Mouse (Mus musculus): Measurements from ENCODE around the gene Btn2a2. TPM values are rescaled to one million over a fixed set of nuclear protein-coding genes. Genes with fewer than 3 reads are reported as not detected.

Gene Btn2a2
- total RNA-seq, 4 experiments from 2014 or later = 0.63 to 1.1 (median 0.99) TPM

DNA sequence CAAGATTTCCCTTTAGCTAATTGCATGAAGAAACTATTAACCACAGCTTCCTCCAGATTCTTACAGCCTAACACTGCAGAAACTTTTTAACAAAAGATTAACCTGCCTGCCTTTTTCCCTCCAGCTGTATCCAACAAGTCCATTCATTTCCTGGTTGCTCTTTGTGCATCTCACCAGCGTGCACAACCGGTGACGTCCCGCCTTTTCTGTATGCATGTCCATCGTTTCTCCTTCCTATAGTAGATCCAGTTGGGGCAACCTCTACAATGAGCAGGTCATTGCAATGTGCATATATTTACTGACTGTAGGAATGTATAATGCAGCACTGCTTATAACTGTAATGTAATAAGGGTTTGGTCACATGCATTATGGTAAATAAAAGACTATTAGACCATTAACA is 35.3 kb upstream of the Btn2a2 start:
- no peak for DNase-seq (ENCODE audit: low spot score in 2 of 2)

DNA sequence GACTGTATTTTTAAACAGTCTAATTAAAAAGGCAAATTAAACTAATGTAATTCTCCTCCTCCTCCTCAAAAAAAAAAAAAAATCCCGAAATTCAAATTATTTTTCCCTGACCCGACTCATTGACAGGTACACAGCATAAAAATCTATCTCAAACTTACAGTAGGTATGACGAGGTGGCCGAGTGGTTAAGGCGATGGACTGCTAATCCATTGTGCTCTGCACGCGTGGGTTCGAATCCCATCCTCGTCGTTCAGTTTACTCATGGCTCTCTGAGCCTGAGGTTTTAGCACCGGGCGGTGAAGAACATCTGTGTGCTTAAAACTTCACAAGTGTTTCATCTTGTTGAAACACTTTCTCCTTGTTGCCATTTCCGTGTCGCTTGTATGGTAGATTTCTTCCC is 33.0 kb upstream of the Btn2a2 start:
- DNase-seq (ENCODE audit: low spot score in 2 of 2) = peak; percentile 58 to 87

DNA sequence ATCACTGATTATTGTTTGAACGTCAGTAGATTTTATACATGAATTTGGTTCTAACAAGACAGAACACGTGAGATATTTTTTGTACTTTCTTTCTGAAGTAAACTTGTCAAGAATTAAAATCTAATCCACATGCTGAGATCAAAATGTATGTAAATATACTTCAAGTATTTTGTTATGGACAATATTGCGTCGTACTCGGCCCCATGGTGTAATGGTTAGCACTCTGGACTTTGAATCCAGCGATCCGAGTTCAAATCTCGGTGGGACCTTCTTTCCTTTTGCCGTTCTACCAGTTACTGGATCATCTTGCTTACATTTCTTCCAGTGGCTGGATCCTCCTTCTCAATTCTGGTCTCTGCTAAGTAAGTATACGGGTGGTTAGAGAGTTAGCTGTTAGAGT is 30.8 kb upstream of the Btn2a2 start:
- DNase-seq (ENCODE audit: low spot score in 2 of 2) = peak; percentile 63 to 86

DNA sequence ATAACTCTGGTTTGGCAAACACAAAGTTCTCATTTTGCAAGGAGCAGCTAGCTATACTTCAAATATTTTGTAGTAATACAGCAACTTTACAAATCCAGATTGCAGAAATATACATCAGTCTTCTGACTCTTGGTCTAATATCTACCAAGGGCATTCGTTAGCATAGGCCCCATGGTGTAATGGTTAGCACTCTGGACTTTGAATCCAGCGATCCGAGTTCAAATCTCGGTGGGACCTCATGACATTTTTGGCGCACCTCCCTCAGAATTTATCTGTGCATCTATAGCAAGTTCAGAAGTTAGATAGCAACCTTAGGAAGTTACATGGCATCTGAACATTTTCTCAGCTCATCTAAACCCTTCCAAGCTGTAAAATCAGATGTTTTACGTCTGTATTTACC is 30.2 kb upstream of the Btn2a2 start:
- DNase-seq (ENCODE audit: low spot score in 2 of 2) = peak; percentile 51 to 81

DNA sequence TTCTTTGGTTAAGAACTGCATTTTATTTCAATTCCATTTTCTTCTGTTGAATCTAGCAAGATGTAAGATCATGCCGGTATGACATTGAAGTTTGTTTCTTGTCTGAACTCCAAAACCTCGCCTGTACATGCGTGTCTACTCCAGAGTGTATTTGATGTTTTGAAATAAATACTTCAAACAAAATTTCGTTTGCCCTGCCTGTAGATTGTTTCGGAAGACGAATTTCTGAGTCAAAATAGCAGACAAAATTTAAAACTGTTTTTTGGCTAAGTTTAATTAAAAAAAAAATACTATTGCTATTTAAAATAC is 29.6 kb upstream of the Btn2a2 start:
- no peak for DNase-seq (ENCODE audit: low spot score in 2 of 2)

DNA sequence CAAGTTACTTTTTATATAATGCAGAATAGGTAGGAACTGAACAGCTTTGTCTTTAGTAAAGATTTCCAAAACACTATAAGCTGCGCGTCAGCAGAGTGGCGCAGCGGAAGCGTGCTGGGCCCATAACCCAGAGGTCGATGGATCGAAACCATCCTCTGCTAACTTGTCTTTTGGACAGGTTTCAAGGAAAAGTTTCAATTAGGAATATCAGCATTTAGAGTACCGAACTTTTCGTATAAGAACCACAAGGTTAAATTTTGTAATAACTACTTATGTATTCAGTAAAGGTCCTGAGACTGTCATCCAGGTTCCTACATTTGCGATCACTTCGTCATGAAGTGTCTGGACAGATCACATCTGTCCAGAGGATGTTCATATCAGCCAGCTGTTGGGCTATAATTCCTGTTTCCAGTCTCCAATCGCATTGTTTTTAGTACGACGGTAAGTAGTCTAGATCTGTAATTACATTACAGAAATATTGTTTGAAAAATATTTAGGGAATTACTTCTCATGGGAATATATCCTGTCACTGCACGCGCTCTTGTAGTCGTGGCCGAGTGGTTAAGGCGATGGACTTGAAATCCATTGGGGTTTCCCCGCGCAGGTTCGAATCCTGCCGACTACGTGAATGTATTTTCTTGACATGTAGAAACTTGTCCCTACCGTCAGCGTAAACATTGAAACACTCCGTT is 29.1 kb upstream of the Btn2a2 start:
- peak; percentile 77 to 98 for DNase-seq (ENCODE audit: low spot score in 2 of 2)

DNA sequence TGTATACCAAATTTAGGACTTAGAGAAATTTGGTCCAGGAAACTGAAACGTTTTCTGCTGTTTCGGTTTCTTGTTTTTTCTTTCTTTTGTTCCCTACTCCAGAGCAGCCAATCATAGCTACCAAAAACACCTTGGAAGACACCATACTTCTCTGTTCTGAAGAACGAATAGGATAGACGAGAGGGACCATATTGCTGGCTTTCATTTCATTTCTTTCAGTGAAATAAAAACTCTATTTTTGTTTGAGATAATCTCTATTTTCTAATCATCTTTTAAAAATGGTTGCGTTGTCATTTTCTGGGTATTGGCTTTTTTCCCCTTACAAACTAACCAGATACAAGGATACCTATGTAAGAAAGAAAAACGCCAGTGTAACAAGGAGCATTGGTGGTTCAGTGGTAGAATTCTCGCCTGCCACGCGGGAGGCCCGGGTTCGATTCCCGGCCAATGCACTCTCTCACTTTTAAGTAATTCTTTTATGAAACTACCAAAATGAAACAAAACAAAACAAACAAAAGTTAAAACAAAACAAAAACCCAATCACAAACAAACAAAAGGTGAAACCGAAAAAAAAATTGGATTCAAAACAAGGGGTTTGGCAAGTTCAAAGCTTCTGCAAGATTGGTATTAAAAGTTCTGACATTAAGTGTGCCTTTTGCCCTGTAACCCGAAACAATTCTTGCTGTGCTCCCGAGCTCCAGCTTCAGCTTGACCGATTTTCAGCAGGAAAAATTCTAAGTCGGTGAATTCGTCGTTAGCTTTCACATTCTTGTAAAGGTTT is 28.4 kb upstream of the Btn2a2 start:
- peak in 1 of 2 experiments; percentile 80 for DNase-seq (ENCODE audit: low spot score in 2 of 2)

DNA sequence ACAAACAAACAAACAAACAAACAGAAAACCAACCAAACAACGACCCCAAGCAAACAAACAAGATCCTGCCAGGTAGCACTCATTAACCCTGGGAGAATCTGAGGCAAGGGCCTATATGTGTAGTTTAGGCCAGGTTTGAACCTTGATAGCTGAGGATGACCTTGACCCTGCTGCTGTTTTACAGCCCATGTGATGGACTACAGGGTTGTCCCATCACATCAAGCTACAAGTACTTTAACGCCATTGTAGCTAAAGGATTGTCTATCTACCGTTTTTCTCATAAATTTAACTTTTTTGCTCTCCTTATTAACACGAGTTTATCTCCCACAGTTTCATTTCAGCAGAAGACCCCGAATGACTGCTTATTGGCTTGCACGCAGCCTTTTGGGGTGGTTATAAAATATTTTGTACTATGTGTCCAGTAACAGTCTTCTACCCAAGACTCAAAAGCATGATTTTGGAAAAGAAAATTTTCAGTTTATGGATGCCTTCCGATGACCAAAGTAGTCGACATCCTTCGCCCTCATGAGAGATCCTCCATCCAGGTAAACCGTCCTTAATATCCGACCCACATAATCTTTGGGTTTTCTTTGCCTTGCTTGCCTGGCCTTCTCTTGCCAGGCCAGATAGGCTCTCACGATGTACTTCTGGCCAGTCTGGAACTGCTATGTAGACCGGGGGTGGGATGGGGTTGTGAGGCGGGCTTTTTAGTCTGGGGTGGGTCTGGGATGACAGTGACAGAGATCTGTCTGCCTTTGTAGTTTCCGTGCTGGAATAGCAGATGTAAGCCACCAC is 27.4 kb upstream of the Btn2a2 start:
- DNase-seq (ENCODE audit: low spot score in 2 of 2) = no peak

DNA sequence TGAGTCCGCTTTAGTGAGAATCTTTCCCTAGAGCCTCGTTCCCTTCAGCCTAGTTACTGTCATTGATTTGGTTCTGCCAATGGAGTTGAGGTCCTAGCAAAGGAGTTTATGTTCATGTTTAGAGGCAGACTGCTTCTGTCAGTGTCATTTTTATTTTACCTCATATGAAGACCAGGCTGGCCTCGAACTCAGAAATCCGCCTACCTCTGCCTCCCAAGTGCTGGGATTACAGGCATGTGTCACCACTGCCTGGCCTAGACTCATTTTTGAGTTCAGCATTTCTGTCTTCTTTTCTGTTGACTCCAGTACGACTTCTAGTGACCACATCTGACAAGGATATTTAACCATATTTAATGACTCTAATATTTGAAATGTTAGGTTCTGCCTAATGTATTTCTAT is 26.6 kb upstream of the Btn2a2 start:
- no peak for DNase-seq (ENCODE audit: low spot score in 2 of 2)

DNA sequence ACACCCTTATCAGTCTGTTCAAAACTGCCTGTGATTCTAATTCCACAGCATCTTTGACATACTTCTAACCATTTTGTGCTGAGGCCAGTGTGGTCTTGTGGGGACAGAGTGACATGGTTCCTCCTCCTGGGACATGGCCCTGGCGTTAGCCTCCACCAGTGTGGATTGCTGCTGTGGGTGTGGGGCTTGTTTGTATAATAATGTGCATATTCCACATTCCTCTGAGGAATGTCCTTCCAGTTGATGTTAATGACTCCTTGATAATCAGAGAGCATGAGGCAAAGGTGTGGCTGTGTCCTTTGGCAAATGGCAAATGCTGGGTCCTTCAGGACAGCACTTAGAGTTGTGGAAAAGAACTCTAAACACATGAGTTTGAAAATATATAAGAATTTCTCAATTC is 24.9 kb upstream of the Btn2a2 start:
- no peak for DNase-seq (ENCODE audit: low spot score in 2 of 2)

DNA sequence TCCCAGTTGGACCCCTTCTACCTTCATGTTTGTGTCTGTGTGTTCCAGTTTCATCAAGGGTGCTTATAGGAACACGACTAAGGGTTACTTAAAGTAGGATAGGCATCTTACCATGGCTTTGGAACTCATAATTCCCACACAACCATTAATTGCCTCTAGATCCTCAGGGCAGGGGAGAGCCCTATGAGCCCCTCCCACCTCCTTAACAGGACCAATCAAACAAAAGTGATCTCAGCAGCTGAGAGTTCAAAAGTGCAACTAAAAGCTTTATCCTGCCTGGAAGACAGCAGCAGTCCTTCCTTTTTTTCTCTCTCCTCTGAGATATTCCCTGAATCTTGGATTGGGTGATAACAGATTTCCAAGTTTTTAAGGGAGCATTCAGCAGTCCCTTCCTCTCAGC is 21.5 kb upstream of the Btn2a2 start:
- no peak for DNase-seq (ENCODE audit: low spot score in 2 of 2)

DNA sequence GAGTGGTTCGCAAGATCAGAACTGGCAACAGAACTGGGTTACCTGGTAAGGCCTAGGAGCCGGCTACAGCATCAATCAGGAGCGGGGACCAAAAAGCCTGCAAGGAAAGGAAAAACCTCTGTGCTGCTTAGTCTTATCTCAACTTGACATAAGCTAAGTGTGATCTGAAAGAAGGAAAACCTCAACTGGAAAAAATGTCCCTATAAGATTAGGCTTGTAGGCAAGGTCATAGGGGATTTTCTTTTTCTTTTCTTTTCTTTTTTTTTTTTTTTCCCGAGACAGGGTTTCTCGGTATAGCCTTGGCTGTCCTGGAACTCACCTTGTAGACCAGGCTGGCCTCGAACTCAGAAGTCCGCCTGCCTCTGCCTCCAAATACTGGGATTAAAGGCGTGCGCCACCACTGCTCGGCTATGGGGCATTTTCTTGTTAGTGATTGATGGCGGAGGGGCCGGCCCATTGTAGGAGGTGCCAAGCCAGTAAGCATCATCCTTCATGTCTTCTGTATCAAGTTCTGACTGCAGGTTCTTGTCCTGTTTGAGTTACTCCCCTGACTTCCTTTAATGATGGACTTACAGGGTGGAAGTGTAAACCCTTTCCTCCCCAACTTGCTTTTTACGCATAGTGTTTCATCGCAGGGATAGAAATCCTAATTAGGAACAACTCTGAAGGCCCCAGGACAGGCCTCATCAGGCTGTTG is 18.3 kb upstream of the Btn2a2 start:
- no peak for DNase-seq (ENCODE audit: low spot score in 2 of 2)

DNA sequence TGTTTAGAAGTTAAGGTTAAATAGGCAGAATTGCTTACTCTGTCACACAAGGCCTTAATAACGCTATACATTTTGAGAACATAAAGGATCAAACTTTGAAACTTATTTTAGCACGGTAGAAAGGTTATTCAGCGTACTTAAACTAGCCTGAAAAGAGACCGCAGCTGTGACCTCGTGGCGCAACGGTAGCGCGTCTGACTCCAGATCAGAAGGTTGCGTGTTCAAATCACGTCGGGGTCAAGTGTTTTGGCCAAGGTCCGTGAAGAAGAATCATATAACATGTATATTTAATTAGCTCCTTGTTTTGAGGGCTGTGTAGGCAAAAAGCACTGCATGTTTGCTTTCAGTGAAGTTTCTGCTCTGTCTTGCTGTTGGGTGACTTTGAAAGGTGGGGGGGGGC is 17.7 kb upstream of the Btn2a2 start:
- DNase-seq (ENCODE audit: low spot score in 2 of 2) = no peak

DNA sequence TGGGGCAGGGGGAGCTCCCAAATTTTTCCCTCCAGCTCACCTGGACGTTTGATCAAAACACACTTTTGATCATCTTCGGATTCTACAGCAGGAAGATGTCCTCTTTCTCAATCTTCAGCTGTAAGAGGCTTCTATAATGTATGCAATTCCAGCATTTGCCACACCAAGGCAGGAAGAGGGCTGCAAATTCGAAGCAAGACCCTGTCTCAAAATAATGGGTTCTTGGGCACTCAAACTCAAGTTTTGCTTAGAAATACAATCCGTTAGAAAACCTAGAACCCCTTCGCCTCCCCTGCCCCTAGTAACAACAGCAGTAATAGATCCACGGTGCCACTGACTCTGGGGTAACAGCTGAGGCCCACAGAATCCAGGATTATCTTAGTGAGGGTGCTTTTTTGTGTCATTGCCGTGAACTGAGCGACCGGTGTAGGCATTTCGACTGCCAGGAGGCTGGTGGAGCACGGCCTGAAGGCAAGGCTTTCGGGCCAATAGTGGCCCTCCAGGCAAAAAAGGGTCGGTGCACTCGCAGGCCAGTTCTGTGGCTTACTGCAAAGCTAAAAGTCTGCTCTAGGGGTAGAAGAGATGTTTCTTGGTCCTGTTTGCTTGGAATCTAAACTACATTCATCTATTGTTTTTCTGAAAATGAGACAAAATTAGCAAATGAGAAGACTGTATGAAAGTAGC is 17.1 kb upstream of the Btn2a2 start:
- no peak for DNase-seq (ENCODE audit: low spot score in 2 of 2)

DNA sequence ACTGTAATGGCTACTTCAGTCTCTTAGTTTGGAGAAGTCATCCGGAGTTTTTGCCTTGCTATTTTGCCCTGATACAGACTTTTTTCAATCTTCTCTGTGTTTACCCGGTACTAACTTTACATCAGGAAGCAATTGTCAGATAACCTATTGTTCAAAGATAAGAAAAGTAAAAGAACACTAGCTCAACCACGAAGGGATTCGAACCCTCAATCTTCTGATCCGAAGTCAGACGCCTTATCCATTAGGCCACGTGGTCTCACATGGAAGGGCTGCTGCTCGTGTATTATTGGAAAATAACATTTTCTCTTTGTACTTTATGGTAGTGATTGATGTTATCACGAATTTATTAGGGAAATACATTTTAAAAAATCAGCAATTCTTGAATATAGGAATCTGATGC is 15.1 kb upstream of the Btn2a2 start:
- peak in 1 of 2 experiments; percentile 43 for DNase-seq (ENCODE audit: low spot score in 2 of 2)

DNA sequence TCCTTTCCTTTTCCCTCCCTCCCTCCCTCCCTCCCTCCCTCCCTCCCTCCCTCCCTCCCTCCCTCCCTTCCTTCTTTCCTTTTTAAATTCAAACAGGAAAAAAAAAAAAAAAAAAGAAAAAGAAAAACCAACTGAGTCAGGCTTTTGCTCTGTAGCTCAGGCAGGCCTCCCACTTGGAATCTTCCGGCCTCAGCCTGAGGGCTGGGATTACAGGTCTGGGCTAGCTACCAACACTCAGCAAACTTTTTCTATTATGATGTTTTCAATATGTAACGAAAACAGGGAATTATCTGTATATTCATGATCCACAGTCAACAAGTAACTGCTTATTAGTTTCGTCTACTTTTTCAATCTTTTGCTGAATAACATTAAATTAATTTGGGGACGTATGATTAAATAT is 14.3 kb upstream of the Btn2a2 start:
- no peak for DNase-seq (ENCODE audit: low spot score in 2 of 2)

DNA sequence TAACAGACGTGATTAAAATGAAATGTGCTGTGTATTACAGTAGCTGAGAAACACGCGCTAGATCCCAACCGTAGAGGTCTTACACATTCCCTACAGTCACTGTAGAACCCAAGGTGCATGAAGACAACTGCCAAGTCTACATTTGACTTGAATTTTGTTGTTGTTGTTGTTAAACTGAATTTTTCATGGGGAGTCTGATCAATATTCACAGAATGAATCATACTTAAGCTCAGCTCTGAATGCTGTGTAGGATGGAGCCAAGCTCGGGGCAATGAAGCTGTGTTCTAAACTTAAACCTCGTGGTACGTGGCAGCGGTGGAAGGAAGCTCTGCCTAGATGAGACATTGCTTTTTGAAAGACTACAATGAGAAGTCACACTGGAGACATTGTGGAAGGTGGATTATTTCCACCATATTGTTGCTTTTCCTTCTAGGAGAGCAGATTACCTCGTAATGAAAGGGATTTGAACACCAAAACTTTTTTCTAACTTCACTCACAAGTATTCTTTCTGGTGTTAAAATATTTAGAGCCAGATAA is 13.4 kb upstream of the Btn2a2 start:
- no peak for DNase-seq (ENCODE audit: low spot score in 2 of 2)

DNA sequence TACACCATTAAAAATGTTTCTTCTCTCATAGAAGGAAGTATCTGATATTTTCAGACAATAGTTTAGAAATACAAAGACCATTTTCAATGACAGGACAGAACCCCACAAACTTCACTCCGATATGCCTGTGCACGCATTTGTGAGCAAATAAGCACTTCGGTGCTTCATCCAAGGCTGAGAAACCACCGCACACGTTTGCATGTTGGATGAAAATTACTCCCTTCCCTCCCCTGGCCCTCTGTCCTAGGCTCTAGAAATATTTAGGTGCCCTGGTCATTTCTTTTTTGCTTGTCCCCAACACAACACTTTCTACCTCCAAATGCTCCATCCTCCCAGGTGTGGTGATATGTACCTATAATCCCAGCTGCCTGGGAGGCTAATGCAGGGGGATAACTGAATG is 12.9 kb upstream of the Btn2a2 start:
- no peak for DNase-seq (ENCODE audit: low spot score in 2 of 2)

DNA sequence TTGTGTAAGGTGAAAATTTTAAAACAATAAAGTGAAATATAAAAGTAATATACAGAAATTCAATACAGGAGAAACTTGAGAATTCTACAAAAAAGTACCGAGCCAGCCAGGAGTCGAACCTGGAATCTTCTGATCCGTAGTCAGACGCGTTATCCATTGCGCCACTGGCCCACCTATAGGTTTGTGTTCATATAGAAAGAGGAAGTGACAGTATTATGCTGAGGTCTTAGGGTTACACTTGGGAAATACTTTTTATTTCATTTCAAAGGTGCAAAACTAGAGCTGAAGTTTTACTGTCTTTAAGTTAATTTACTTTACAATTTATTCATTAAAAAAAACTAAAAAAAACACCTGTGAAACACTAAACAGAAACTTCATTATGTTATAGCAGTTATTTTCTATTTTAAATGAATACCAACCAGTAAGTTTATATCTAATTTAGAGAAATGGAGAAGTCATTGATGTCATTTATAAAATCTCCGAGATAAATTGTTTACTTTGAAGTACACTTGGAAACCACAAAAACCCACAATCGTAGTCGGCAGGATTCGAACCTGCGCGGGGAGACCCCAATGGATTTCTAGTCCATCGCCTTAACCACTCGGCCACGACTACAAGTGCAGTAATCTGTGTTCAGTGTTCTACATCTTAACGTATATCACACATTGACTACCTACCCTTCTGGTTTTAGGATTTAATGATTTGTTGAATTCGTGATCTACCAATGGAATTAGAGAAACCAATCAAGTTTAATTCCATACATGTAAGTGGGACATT is 12.0 kb upstream of the Btn2a2 start:
- peak; percentile 39 to 79 for DNase-seq (ENCODE audit: low spot score in 2 of 2)

DNA sequence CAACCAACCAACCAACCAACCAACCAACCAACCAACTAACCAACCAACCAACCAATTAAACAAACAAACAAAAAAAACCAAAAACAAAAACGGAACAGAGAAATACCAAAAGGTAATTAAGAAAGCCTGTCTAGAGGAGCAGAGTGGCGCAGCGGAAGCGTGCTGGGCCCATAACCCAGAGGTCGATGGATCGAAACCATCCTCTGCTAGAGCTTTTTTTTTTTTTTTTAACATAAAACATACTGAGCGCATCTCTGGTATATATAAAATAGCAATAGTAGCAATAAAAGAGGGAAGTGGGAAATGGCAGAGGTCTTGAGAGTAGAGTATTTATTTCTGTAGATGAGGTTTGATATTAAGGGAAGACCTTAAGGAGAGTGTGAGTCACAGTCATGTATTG is 11.3 kb upstream of the Btn2a2 start:
- no peak for DNase-seq (ENCODE audit: low spot score in 2 of 2)
